In the genomic region with DNA sequence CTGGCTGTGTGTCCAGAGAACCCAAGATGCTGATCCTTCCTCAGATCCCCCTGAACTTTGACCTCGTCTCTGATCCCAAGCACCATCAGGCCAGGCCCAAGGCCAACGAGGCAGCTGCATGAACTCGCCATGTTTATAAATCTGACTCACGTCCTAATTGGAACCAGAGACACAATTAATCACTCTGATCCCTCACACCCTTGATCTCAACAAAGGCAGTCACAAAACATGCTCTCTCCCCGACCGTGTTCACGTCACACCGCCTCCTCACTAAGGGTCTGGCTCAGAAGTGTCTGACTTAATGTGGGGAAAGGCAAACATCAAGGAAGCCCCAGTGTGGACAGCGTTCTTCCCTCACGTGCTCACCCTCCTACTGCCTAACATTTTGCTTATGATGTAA, we compare ENCODE assay signal across 29 mouse cellular contexts.
DNase-seq lines count a peak whose midpoint lies in the region; ATAC-seq and TF ChIP-seq lines count a peak whose summit lies in the region.
"Had no signal": no experiment of that assay in that cellular context is flagged by ENCODE, and none has a peak within 500 bp of the region (broad histone marks: within the 10 kb centered on the region; RNA-seq: fewer than 3 reads in every experiment).

No protein-coding gene starts in this region.

- no peak overlapping the region for H3K27ac ChIP-seq in neural tube, embryonic 15.5 days (replicated peaks)
- no peak overlapping the region for H3K27ac ChIP-seq in cerebellum, adult 2 months (ENCODE audit: insufficient read depth, low read length)
- H3K27ac ChIP-seq: embryonic facial prominence, embryonic 12.5 days; hindbrain, embryonic 10.5 days; hindbrain, embryonic 15.5 days; limb, embryonic 15.5 days; liver, embryonic 13.5 days; midbrain, embryonic 15.5 days; stomach, embryonic 15.5 days had no signal

- 43% methylated on average over 10 of the region's 10 CpGs for WGBS in neural tube, embryonic 15.5 days
- 82% methylated on average over 10 of the region's 10 CpGs for WGBS in cerebellum, adult 2 months

- H3K4me3 ChIP-seq in neural tube, embryonic 15.5 days (replicated peaks): no peak overlapping the region
- no peak overlapping the region for H3K4me3 ChIP-seq in cerebellum, adult 2 months (replicated peaks; ENCODE audit: insufficient read depth, low read depth, low read length)
- H3K4me3 ChIP-seq: embryonic facial prominence, embryonic 12.5 days; heart, embryonic 12.5 days; hindbrain, embryonic 10.5 days; hindbrain, embryonic 15.5 days; limb, embryonic 15.5 days; liver, embryonic 13.5 days; megakaryocyte, embryonic 14.5 days; midbrain, embryonic 15.5 days; stomach, embryonic 15.5 days had no signal

- no peak for ATAC-seq in neural tube, embryonic 15.5 days (ENCODE audit: low FRiP score)
- ATAC-seq: CD4-positive, CD25-positive, alpha-beta regulatory T cell, adult 4 months; forebrain, embryonic 14.5 days; inflammation-experienced regulatory T-cells, adult 6 months; midbrain, embryonic 15.5 days had no signal

- TF ChIP-seq CTCF in cerebellum, adult 2 months (IDR thresholded peaks at IDR 0.05; ENCODE audit: borderline replicate concordance, insufficient read depth, low read depth, low read length): no peak

- peak; percentile 33 for DNase-seq in neural tube, embryonic 10.5 days (ENCODE audit: extremely low spot score, low spot score)
- peak; percentile 38 for DNase-seq in embryo, embryonic 9.5 days (ENCODE audit: extremely low spot score)
- peak; percentile 52 for DNase-seq in mesoderm, embryonic 11.5 days (ENCODE audit: low read depth, low spot score)
- no peak for DNase-seq in spleen, postnatal 14 days (ENCODE audit: low spot score in 2 of 2)
- no peak for DNase-seq in lung, postnatal 36 days
- no peak for DNase-seq in cerebellum, adult 2 months
- DNase-seq: adrenal gland, postnatal 36 days; cerebellum, adult 9-11 months; gastrocnemius, postnatal 36 days; heart, adult 18-20 months; kidney, adult 11 months; kidney, postnatal 14 days; liver, embryonic 13.5 days; lung, adult 2 months; lung, postnatal 4 days; thymus, adult 18-20 months; thymus, postnatal 25 days had no signal

- H3K9me3 ChIP-seq in neural tube, embryonic 15.5 days (replicated peaks): no peaks in the 10 kb centered on the region
- H3K9me3 ChIP-seq: embryonic facial prominence, embryonic 12.5 days; heart, embryonic 12.5 days; hindbrain, embryonic 10.5 days; hindbrain, embryonic 15.5 days; limb, embryonic 15.5 days; liver, embryonic 13.5 days; midbrain, embryonic 15.5 days; stomach, embryonic 15.5 days had no signal

- H3K27me3 ChIP-seq in neural tube, embryonic 15.5 days (replicated peaks): no peaks in the 10 kb centered on the region
- H3K27me3 ChIP-seq in cerebellum, adult 2 months (ENCODE audit: control insufficient read depth, insufficient read depth, low read length): no peaks in the 10 kb centered on the region
- H3K27me3 ChIP-seq: embryonic facial prominence, embryonic 12.5 days; heart, embryonic 12.5 days; hindbrain, embryonic 15.5 days; limb, embryonic 15.5 days; liver, embryonic 13.5 days; megakaryocyte, embryonic 14.5 days; midbrain, embryonic 15.5 days; stomach, embryonic 15.5 days had no signal

- H3K4me1 ChIP-seq in neural tube, embryonic 15.5 days: peaks cover 10% of the 10 kb centered on the region; the same call in 1 of the 2 replicates
- H3K4me1 ChIP-seq in cerebellum, adult 2 months (ENCODE audit: control insufficient read depth, insufficient read depth, low read length): no peaks in the 10 kb centered on the region; the same call in 1 of the 2 replicates
- H3K4me1 ChIP-seq: embryonic facial prominence, embryonic 12.5 days; heart, embryonic 12.5 days; limb, embryonic 15.5 days; liver, embryonic 13.5 days; megakaryocyte, embryonic 14.5 days; stomach, embryonic 15.5 days had no signal

- no peak for TF ChIP-seq POLR2A in cerebellum, adult 2 months (IDR thresholded peaks at IDR 0.05; ENCODE audit: borderline replicate concordance, insufficient read depth, low read length)

- H3K9ac ChIP-seq in neural tube, embryonic 15.5 days (replicated peaks): no peak overlapping the region
- H3K9ac ChIP-seq: embryonic facial prominence, embryonic 12.5 days; heart, embryonic 12.5 days; hindbrain, embryonic 15.5 days; limb, embryonic 15.5 days; liver, embryonic 13.5 days; midbrain, embryonic 15.5 days; stomach, embryonic 15.5 days had no signal

- H3K4me2 ChIP-seq in neural tube, embryonic 15.5 days: no peak overlapping the region
- H3K4me2 ChIP-seq: embryonic facial prominence, embryonic 12.5 days; heart, embryonic 12.5 days; hindbrain, embryonic 15.5 days; limb, embryonic 15.5 days; liver, embryonic 13.5 days; midbrain, embryonic 15.5 days; stomach, embryonic 15.5 days had no signal

- H3K36me3 ChIP-seq in neural tube, embryonic 15.5 days: no peaks in the 10 kb centered on the region
- H3K36me3 ChIP-seq: embryonic facial prominence, embryonic 12.5 days; heart, embryonic 12.5 days; hindbrain, embryonic 10.5 days; hindbrain, embryonic 15.5 days; limb, embryonic 15.5 days; liver, embryonic 13.5 days; midbrain, embryonic 15.5 days; stomach, embryonic 15.5 days had no signal

Comparison
In these comparisons a context has a peak if more than half of its experiments do, and no peak if none do; other contexts are left out.
1. DNase-seq: peak in neural tube, embryonic 10.5 days (single experiment), embryo, embryonic 9.5 days (single experiment) and mesoderm, embryonic 11.5 days (single experiment); none in spleen, postnatal 14 days (0 of 2), lung, postnatal 36 days (single experiment) and cerebellum, adult 2 months (0 of 2).